Mouse (Mus musculus): Measurements from ENCODE around the gene Car10. TPM values are rescaled to one million over a fixed set of nuclear protein-coding genes. Genes with fewer than 3 reads are reported as not detected.

Car10 gene
- polyA plus RNA-seq, 1 experiment: not detected

DNA sequence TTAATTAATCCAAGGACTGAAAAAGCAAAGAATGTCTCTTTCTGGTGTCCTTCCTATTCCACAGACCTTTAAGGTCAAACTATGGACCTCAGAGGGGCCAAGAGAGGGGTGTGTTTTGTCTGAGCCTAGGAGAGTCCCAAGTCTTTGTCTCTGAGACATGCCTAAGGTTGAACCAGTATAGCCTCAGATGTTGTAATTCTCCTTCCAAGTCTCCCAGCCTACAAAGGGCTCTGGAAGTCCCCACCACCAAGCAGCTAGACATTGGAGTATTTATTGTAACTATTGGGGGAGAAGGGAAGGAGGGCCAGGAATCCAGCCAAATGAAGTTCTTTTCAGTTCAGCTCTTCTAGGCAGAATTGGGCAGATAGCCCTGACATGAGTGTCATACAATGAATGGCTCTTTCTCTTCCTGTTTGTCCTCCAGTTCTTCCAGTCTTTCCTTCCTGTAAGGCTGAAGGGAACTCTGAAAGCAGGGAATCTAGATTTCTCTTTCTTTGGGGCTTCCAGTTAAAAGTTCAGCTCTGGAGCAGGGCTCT lies 464.6 kb downstream of the Car10 start:
- H3K27me3 ChIP-seq (replicated peaks; ENCODE audit: control insufficient read depth, insufficient read depth, low read length): no peaks in the 10 kb centered on the region
- TF ChIP-seq CTCF (conservative IDR thresholded peaks at IDR 0.05; ENCODE audit: insufficient read depth, insufficient read length, low read depth, low read length) (no peak), POLR2A (IDR thresholded peaks at IDR 0.05; ENCODE audit: low read depth, low read length) (no peak)
- no peak overlapping the region for H3K27ac ChIP-seq (ENCODE audit: insufficient read depth, low read depth, low read length)
- no peak for DNase-seq
- H3K4me1 ChIP-seq (ENCODE audit: control insufficient read depth, insufficient read depth, low read length): no peaks in the 10 kb centered on the region
- H3K36me3 ChIP-seq (ENCODE audit: control insufficient read depth, insufficient read depth, low read length): no peaks in the 10 kb centered on the region
- no peak overlapping the region for H3K4me3 ChIP-seq (ENCODE audit: insufficient read depth, low read depth, low read length)

DNA sequence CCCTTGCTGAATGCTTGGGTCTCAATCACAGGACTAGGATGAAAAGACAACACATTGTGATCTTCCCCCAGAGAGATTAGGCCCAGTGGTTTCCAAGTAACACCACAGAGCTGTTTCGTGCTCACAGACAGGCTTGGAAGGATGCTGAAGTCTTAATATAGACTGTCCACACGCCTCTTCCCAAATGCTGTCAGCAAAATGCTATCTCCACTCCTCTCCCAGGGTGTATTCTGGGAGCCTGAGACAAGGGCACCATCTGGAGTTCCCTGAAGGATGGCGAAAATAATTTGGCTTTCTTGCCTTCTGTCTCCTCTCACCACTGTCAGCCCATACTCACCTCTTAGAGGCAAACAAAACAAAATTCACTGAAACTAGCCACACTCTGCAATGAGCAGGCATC lies 467.9 kb downstream of the Car10 start:
- no peak overlapping the region for H3K27ac ChIP-seq (ENCODE audit: insufficient read depth, low read depth, low read length)
- H3K4me1 ChIP-seq (ENCODE audit: control insufficient read depth, insufficient read depth, low read length): no peaks in the 10 kb centered on the region
- H3K4me3 ChIP-seq (ENCODE audit: insufficient read depth, low read depth, low read length): no peak overlapping the region
- no peak for DNase-seq
- no peaks in the 10 kb centered on the region for H3K36me3 ChIP-seq (ENCODE audit: control insufficient read depth, insufficient read depth, low read length)
- no peaks in the 10 kb centered on the region for H3K27me3 ChIP-seq (replicated peaks; ENCODE audit: control insufficient read depth, insufficient read depth, low read length)
- no peak for TF ChIP-seq POLR2A (IDR thresholded peaks at IDR 0.05; ENCODE audit: low read depth, low read length)
- no peak for TF ChIP-seq CTCF (conservative IDR thresholded peaks at IDR 0.05; ENCODE audit: insufficient read depth, insufficient read length, low read depth, low read length)
- 78% methylated on average over 3 of the region's 3 CpGs for WGBS

- Histone ChIP-seq H3K4me3 (ENCODE audit: insufficient read depth, low read depth, low read length) (no peak overlapping the region), H3K36me3 (ENCODE audit: control insufficient read depth, insufficient read depth, low read length) (no peaks in the 10 kb centered on the region), H3K27ac (ENCODE audit: insufficient read depth, low read depth, low read length) (no peak overlapping the region), H3K4me1 (ENCODE audit: control insufficient read depth, insufficient read depth, low read length) (no peaks in the 10 kb centered on the region), H3K27me3 (replicated peaks; ENCODE audit: control insufficient read depth, insufficient read depth, low read length) (no peaks in the 10 kb centered on the region)
- no peak for DNase-seq
- 43% methylated on average over 11 of the region's 11 CpGs for WGBS
- TF ChIP-seq POLR2A (IDR thresholded peaks at IDR 0.05; ENCODE audit: low read depth, low read length): no peak
Observed at GRCm38 (mm10) chr11:93571917-93572641, 474.3 kb downstream of the Car10 start.

DNA sequence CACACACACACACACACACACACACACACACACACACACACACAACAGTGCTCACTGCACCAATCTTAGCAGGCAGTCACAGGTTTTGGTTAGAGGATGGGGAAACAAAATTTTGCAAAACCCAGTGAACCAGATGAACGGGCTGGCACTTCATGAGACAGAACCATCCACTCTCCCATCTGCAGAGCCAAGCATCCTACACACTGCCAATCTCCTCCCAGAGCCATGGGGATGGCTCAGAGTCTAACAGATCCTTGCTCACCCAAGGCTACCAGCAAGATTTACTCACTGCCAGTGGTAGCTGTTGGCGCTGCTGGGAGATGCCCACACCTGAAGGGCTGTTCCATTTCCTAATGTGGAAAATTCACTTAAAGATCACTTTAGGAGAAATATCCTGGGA lies 479.6 kb downstream of the Car10 start:
- Histone ChIP-seq H3K27ac (ENCODE audit: insufficient read depth, low read depth, low read length) (no peak overlapping the region), H3K4me1 (ENCODE audit: control insufficient read depth, insufficient read depth, low read length) (no peaks in the 10 kb centered on the region), H3K4me3 (ENCODE audit: insufficient read depth, low read depth, low read length) (no peak overlapping the region), H3K36me3 (ENCODE audit: control insufficient read depth, insufficient read depth, low read length) (no peaks in the 10 kb centered on the region), H3K27me3 (replicated peaks; ENCODE audit: control insufficient read depth, insufficient read depth, low read length) (no peaks in the 10 kb centered on the region)
- DNase-seq: no peak
- WGBS: 75% methylated on average over 2 of the region's 2 CpGs
- TF ChIP-seq POLR2A (IDR thresholded peaks at IDR 0.05; ENCODE audit: low read depth, low read length): no peak
- TF ChIP-seq CTCF (conservative IDR thresholded peaks at IDR 0.05; ENCODE audit: insufficient read depth, insufficient read length, low read depth, low read length): no peak

DNA sequence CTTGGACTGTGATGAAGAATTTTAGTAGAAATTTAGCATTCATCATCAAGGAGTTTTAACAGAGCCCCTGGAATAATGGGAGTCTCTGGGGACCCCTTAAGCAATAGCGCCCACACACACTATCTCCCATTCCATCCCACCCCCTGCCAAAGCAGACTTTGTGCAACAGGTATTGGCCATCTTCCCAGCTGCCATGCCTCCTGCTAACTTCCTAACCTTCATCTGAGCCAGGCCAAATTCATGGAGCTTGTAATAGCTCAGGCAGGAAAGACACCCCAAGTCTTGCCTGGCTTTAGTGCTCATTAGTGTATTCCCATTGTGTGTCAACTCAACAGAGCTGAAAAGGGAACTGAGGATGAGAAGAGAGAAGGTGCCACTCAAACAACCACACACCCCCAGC lies 481.8 kb downstream of the Car10 start:
- TF ChIP-seq CTCF (conservative IDR thresholded peaks at IDR 0.05; ENCODE audit: insufficient read depth, insufficient read length, low read depth, low read length): no peak
- TF ChIP-seq POLR2A (IDR thresholded peaks at IDR 0.05; ENCODE audit: low read depth, low read length): no peak
- 85% methylated on average over 1 of the region's 1 CpGs for WGBS
- H3K4me1 ChIP-seq (ENCODE audit: control insufficient read depth, insufficient read depth, low read length): no peaks in the 10 kb centered on the region
- no peaks in the 10 kb centered on the region for H3K27me3 ChIP-seq (replicated peaks; ENCODE audit: control insufficient read depth, insufficient read depth, low read length)
- H3K27ac ChIP-seq (ENCODE audit: insufficient read depth, low read depth, low read length): no peak overlapping the region
- no peak for DNase-seq
- no peaks in the 10 kb centered on the region for H3K36me3 ChIP-seq (ENCODE audit: control insufficient read depth, insufficient read depth, low read length)
- H3K4me3 ChIP-seq (ENCODE audit: insufficient read depth, low read depth, low read length): no peak overlapping the region

DNA sequence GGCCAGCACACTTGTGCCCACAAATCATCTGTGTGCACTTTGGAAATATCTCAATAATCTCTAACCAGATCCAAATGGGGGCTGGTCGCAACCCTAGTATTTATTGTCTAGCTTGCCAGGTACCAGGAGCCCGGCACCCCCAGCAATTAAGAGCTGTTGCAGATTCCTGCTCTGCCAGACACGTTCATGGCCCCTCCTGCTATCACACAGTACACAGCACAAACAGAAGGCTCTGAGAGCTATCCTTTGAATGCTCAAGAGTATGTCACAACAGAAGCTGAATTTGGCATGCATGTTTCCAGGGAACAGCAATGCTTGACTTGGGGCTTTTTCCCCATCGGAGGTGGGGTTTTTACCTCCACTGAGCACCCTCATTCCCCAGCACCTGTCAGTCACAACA lies 483.5 kb downstream of the Car10 start:
- no peak overlapping the region for H3K4me3 ChIP-seq (ENCODE audit: insufficient read depth, low read depth, low read length)
- no peaks in the 10 kb centered on the region for H3K4me1 ChIP-seq (ENCODE audit: control insufficient read depth, insufficient read depth, low read length)
- no peaks in the 10 kb centered on the region for H3K27me3 ChIP-seq (replicated peaks; ENCODE audit: control insufficient read depth, insufficient read depth, low read length)
- DNase-seq: no peak
- TF ChIP-seq CTCF (conservative IDR thresholded peaks at IDR 0.05; ENCODE audit: insufficient read depth, insufficient read length, low read depth, low read length): no peak
- H3K36me3 ChIP-seq (ENCODE audit: control insufficient read depth, insufficient read depth, low read length): no peaks in the 10 kb centered on the region
- 33% methylated on average over 4 of the region's 4 CpGs for WGBS
- no peak overlapping the region for H3K27ac ChIP-seq (ENCODE audit: insufficient read depth, low read depth, low read length)

DNA sequence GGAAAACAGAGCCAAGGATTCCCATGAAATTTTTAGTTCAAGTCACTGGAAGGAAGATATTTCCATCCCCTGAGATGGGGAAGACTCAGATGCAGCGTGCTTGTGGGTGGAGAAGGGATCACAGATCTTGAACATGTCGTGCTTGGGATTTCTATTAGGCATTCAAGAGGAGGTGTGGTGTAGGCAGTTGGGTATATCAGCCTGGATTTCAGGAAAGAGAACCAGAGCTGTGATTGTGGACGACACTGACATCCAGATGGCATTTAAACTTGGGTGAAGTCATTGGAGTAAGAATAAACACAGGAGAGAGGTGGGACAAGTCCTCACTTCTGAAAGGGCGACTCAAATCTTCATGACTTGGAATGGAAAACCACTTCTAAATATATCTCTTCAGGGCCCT lies 490.0 kb downstream of the Car10 start:
- TF ChIP-seq POLR2A (IDR thresholded peaks at IDR 0.05; ENCODE audit: low read depth, low read length) (no peak), CTCF (conservative IDR thresholded peaks at IDR 0.05; ENCODE audit: insufficient read depth, insufficient read length, low read depth, low read length) (no peak)
- DNase-seq: no peak
- no peak overlapping the region for H3K27ac ChIP-seq (ENCODE audit: insufficient read depth, low read depth, low read length)
- 77% methylated on average over 4 of the region's 4 CpGs for WGBS
- H3K4me3 ChIP-seq (ENCODE audit: insufficient read depth, low read depth, low read length): no peak overlapping the region
- no peaks in the 10 kb centered on the region for H3K4me1 ChIP-seq (ENCODE audit: control insufficient read depth, insufficient read depth, low read length)
- no peaks in the 10 kb centered on the region for H3K36me3 ChIP-seq (ENCODE audit: control insufficient read depth, insufficient read depth, low read length)
- no peaks in the 10 kb centered on the region for H3K27me3 ChIP-seq (replicated peaks; ENCODE audit: control insufficient read depth, insufficient read depth, low read length)
